Mouse (Mus musculus) bone marrow, adult 2 months (tissue): ENCODE measurements around the gene Ankrd33b.

Experiments used
- CTCF ChIP-seq: fragments of 200-500 bp; IDR thresholded peaks from 2 replicates; pipeline ENCODE4 v1.5.1; 2011; ENCODE audit warnings: low read length, control low read depth; ENCODE audit not compliant: control insufficient read depth, insufficient read depth
- POLR2A ChIP-seq: fragments of 200-500 bp; IDR thresholded peaks from 2 replicates; pipeline ENCODE4 v1.6.1; 2011; ENCODE audit warnings: low read depth, mild to moderate bottlenecking, control low read depth, low read length, borderline replicate concordance; ENCODE audit not compliant: control insufficient read depth

DNA sequence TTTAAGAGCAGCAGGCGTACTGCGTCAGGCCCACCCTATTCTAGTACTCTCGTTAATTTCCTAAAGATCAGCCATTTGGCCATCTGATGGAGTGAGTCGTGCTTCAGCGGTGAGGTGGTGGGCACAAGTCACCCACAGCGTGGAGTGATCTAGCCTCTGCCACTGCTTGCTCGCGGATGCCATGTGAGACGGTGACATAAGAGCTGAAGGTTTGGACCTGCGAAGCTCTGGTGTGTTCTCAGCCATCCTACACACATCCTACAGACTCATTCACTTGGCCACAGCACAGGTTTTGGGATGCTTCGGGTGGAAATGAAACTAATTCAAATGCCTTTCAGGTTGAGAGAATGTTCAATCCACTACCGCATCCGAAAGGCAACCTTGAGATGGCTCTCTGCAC is 31.2 kb upstream of the Ankrd33b start:
- TF ChIP-seq CTCF (no peak), POLR2A (no peak)
